Mouse (Mus musculus) embryonic facial prominence, embryonic 15.5 days (tissue): Measurements from ENCODE around the gene Astn2. TPM values are rescaled to one million over a fixed set of nuclear protein-coding genes. Genes with fewer than 3 reads are reported as not detected.

ENCODE experiments used
- ATAC-seq: fragments of 200-750 bp; cut with Nextera tagmentation; 2 replicates; pipeline ENCODE4 v1.8.0; 2017; ENCODE audit warnings: low read depth, moderate TSS enrichment; ENCODE audit not compliant: insufficient number of reproducible peaks, low FRiP score, low TSS enrichment
- H3K27ac ChIP-seq: fragments of 300-500 bp; sonication (generic); replicated peaks from 2 replicates; pipeline ENCODE4 v1.5.1; 2015; ENCODE audit warnings: mild to moderate bottlenecking, inconsistent platforms
- H3K27me3 ChIP-seq: fragments of 300-500 bp; sonication (generic); 2 replicates; pipeline ENCODE4 v1.6.1; 2015; ENCODE audit warnings: inconsistent platforms
- H3K36me3 ChIP-seq: fragments of 300-500 bp; sonication (generic); 2 replicates; pipeline ENCODE4 v1.6.1; 2015; ENCODE audit warnings: mild to moderate bottlenecking, inconsistent platforms
- H3K4me1 ChIP-seq: fragments of 300-500 bp; sonication (generic); 2 replicates; pipeline ENCODE4 v1.6.1; 2015; ENCODE audit warnings: inconsistent platforms
- H3K4me2 ChIP-seq: fragments of 300-500 bp; sonication (generic); replicated peaks from 2 replicates; pipeline ENCODE4 v1.6.1; 2015; ENCODE audit warnings: mild to moderate bottlenecking, inconsistent platforms
- H3K4me3 ChIP-seq: fragments of 300-500 bp; sonication (generic); replicated peaks from 2 replicates; pipeline ENCODE4 v1.5.1; 2015; ENCODE audit warnings: mild to moderate bottlenecking, inconsistent platforms
- H3K9ac ChIP-seq: fragments of 300-500 bp; sonication (generic); 2 replicates; pipeline ENCODE4 v1.6.1; 2015; ENCODE audit warnings: inconsistent platforms
- H3K9me3 ChIP-seq: fragments of 300-500 bp; sonication (generic); replicated peaks from 2 replicates; pipeline ENCODE4 v1.6.1; 2016; ENCODE audit warnings: inconsistent platforms
- WGBS: fragments of 180-500 bp; shearing (Covaris S2); methylation state at CpG from one replicate; pipeline ENCODE4 v1.1.7; 2015; 5-methylcytosine and 5-hydroxymethylcytosine counted together
- polyA plus RNA-seq: library from polyadenylated mRNA; unstranded; fragments of >200 nt; fragmentation: Nextera tagmentation; extraction: Ambion mirVana; gene quantifications from 2 replicates; pipeline ENCODE4 v1.2.1, GENCODE M21; 2015

The Astn2 gene
- polyA plus RNA-seq, 1 experiment from 2014 or later = 1.6 TPM

DNA sequence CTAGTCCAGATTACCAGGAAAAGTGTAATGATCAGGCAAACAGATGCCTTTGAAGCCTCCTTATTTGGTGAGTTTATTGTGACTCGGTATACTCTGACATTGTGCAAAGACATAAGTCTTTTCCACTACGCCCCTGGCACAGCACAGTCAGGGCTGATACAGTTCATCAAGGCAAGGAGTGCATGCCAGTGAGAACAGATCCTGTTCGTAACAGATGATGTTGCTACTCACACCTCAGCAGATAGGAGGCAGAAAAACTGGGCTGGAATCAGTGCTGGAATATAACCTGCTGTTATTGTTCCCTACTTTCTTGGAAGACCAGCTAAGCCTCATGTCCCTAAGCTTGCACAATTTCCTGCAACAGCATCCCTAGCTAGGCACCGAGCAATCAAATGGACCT is 565.6 kb downstream of the Astn2 start:
- no peak for ATAC-seq
- Histone ChIP-seq H3K36me3 (no peaks in the 10 kb centered on the region), H3K4me2 (no peak overlapping the region), H3K4me1 (no peaks in the 10 kb centered on the region), H3K9ac (no peak overlapping the region), H3K27me3 (no peaks in the 10 kb centered on the region), H3K4me3 (no peak overlapping the region), H3K9me3 (no peaks in the 10 kb centered on the region), H3K27ac (no peak overlapping the region)
- WGBS = 79% methylated on average over 4 of the region's 4 CpGs

DNA sequence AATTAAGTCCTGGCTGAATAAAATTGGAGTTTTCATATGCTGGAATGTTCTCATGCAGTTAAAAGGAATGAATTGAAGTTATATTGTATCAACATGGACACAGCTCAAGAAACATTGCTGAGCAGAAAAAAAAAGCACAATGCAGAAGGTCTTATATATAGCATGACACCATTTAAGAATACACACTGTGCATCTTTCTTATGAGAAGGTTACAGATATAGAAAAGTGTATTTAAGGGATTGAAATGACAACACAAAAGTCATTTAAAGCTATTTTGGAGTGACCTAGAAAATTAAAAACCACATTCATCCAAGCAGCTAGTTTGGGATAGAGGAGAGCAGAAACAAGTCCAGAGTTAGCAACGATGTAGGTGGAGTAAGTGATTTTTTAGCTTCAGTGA is 571.4 kb downstream of the Astn2 start:
- Histone ChIP-seq H3K27ac (no peak overlapping the region), H3K9me3 (no peaks in the 10 kb centered on the region), H3K4me1 (no peaks in the 10 kb centered on the region), H3K4me3 (no peak overlapping the region), H3K27me3 (no peaks in the 10 kb centered on the region), H3K4me2 (no peak overlapping the region), H3K9ac (no peak overlapping the region), H3K36me3 (no peaks in the 10 kb centered on the region)
- ATAC-seq = no peak
- 91% methylated on average over 1 of the region's 1 CpGs for WGBS

DNA sequence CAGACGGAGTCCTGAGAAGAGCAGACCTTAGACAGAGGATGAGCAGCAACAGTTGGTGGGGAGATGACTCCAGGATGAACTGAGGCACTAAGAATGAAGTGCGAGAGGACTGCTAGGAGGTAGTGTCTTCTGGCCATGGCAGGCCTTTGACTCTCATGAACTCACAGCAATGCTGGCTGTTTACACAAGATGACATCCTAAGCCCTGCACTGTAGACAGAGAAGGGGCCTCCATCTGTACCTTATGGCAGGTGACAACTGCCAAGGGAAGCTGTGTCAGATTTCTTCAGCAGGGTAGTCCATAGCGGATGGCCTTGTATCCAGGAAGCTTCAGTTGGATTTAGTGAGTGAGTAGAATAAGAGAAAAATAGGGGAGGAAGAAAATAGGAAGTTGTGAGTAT is 572.5 kb downstream of the Astn2 start:
- Histone ChIP-seq H3K36me3 (no peaks in the 10 kb centered on the region), H3K4me2 (no peak overlapping the region), H3K27me3 (no peaks in the 10 kb centered on the region), H3K27ac (no peak overlapping the region), H3K9ac (no peak overlapping the region), H3K4me1 (no peaks in the 10 kb centered on the region), H3K4me3 (no peak overlapping the region), H3K9me3 (no peaks in the 10 kb centered on the region)
- 74% methylated on average over 3 of the region's 3 CpGs for WGBS
- no peak for ATAC-seq

DNA sequence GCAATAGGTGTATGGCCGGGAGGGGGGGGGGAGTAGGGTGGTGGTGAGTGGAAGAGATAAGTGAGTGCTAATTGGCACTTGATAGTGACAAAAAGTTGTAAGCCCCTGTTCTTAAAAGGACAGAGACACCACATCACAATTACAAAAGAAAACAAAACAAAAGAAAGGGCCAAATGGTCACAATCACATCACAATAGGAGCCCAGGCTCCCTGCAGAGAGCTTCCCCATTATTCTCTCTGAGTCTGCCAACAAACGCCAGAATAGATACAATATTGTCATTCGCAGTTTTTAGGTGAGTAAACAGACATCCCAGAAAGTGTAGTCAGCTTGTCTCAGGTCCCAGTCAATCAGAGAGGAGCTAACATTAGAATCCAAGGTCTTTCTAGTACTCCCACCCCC is 573.9 kb downstream of the Astn2 start:
- 17% methylated on average over 3 of the region's 3 CpGs for WGBS
- ATAC-seq = no peak
- Histone ChIP-seq H3K4me1 (no peaks in the 10 kb centered on the region), H3K27ac (no peak overlapping the region), H3K9me3 (no peaks in the 10 kb centered on the region), H3K4me3 (no peak overlapping the region), H3K36me3 (no peaks in the 10 kb centered on the region), H3K9ac (no peak overlapping the region), H3K27me3 (no peaks in the 10 kb centered on the region), H3K4me2 (no peak overlapping the region)

DNA sequence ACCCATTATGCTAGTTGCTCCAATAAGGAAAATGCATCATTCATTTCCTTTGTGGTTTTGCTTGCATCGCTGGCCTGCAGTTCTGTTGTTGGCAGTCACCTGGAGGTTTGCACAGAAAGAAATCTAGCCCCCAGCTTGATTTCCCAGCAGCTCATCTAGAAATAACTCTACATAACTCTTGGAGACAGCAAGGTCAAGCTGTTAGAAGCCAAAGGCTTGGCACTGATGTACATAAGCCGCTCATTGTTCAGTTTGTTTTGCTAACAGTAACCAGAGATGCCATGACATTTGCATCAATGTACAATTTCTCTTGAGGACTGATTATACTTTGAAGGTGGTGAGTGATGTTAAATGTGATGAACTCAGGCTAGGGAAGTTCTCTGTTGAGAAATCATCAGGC is 583.3 kb downstream of the Astn2 start:
- no peaks in the 10 kb centered on the region for H3K4me1 ChIP-seq
- no peak; the same call in 1 of the 2 replicates for ATAC-seq
- no peak overlapping the region for H3K27ac ChIP-seq
- 39% methylated on average over 2 of the region's 2 CpGs for WGBS
- no peaks in the 10 kb centered on the region for H3K9me3 ChIP-seq
- H3K4me2 ChIP-seq = no peak overlapping the region
- no peak overlapping the region for H3K9ac ChIP-seq
- no peak overlapping the region for H3K4me3 ChIP-seq
- no peaks in the 10 kb centered on the region for H3K36me3 ChIP-seq
- no peaks in the 10 kb centered on the region for H3K27me3 ChIP-seq

DNA sequence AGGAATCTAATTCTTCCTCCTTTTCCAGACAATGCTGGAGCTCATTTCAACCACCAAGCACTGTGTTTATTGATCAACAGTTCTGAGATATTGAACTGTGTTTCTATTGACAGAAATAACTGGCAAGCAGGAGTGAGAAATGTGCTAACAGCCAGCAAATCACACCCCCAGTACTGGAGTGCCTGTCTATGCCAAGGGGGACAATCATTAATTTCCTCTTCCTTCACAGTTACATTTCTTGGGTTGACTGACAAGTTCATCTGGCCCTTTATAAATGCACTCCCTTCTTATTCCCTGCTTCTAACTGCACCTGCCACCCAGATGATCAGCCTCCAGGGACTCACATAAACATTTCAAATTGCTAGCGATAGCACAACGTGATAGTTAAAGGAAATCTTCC is 584.2 kb downstream of the Astn2 start:
- H3K9me3 ChIP-seq = no peaks in the 10 kb centered on the region
- no peak overlapping the region for H3K27ac ChIP-seq
- H3K36me3 ChIP-seq = no peaks in the 10 kb centered on the region
- no peak overlapping the region for H3K9ac ChIP-seq
- no peak for ATAC-seq
- H3K4me3 ChIP-seq = no peak overlapping the region
- no peaks in the 10 kb centered on the region for H3K4me1 ChIP-seq
- WGBS = 48% methylated on average over 2 of the region's 2 CpGs
- H3K27me3 ChIP-seq = no peaks in the 10 kb centered on the region
- no peak overlapping the region for H3K4me2 ChIP-seq

DNA sequence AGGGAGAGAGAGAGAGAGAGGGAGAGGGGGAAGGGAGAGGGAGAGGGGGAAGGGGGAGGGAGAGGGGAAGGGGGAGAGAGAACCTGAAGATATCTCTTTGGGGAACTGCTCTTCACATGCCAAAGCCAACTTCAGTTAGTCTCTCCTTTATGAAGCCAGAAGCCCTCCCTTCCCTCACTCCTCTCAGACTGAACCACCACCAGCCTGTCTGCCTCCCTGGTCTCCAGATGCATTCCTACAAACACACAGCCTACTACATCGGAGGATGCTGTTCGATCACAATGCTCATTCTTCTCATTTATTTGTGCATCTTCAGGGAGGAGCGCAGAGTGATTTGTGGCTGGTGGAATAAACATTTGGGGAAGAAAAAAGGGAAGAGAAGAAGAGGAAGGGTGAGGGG is 584.6 kb downstream of the Astn2 start:
- no peaks in the 10 kb centered on the region for H3K9me3 ChIP-seq
- no peaks in the 10 kb centered on the region for H3K36me3 ChIP-seq
- no peaks in the 10 kb centered on the region for H3K4me1 ChIP-seq
- no peak overlapping the region for H3K9ac ChIP-seq
- H3K27me3 ChIP-seq = no peaks in the 10 kb centered on the region
- H3K4me3 ChIP-seq = no peak overlapping the region
- H3K4me2 ChIP-seq = no peak overlapping the region
- no peak overlapping the region for H3K27ac ChIP-seq
- no peak for ATAC-seq
- 38% methylated on average over 3 of the region's 3 CpGs for WGBS

DNA sequence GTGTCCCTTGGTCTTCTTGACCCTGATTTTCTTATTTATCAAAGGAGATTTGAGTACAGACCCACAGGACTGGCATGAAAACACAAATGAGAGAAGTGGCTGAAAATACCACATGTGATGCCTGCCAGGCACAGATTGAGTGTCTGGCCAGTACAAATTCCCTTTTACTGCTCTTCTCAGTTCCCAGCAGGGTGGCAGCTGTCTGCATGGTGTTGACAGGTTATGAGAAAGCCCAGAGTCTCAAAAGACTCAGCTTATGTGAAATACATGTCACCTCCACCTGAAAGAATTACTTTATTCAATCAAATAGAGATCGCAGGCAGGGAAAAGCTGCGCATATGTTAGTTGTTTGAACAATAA is 590.3 kb downstream of the Astn2 start:
- Histone ChIP-seq H3K4me3 (no peak overlapping the region), H3K4me2 (no peak overlapping the region), H3K36me3 (no peaks in the 10 kb centered on the region), H3K4me1 (no peaks in the 10 kb centered on the region), H3K9ac (no peak overlapping the region), H3K9me3 (no peaks in the 10 kb centered on the region), H3K27me3 (no peaks in the 10 kb centered on the region), H3K27ac (no peak overlapping the region)
- WGBS = 88% methylated on average over 2 of the region's 2 CpGs
- no peak for ATAC-seq

DNA sequence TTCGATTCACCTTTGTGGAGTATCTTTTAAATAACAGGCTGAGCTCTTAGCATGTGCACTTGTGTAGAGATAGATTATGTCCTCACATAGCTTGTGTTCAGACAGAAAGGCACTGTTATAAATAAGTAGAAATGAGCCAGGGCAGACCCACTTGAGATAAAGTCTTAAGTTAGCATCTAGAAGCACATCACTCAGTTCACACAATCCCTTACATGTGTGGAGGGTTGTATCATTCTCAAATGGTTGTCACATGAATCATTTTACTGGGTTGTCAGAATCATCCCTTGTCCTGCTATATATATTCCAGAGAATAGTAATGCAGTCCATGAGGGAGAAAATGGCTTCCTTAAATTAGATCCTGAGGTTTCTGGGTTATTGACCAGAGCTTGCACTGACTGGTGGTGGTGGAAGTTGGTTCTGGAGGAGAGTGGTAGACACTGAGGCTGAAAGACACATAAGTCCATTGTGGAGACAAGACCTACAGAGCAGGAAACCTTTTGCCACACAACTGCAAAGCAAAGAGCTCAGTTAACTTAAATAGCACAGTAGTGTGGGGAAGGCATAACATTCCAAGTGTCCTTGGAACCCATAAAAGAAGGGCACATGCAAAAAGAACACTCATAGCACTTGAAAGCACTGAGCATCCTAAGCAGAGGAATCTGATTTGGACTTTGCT is 590.8 kb downstream of the Astn2 start:
- Histone ChIP-seq H3K27ac (no peak overlapping the region), H3K27me3 (no peaks in the 10 kb centered on the region), H3K9ac (no peak overlapping the region), H3K36me3 (no peaks in the 10 kb centered on the region), H3K9me3 (no peaks in the 10 kb centered on the region), H3K4me2 (no peak overlapping the region), H3K4me1 (no peaks in the 10 kb centered on the region), H3K4me3 (no peak overlapping the region)
- no peak for ATAC-seq
- 97% methylated on average over 1 of the region's 1 CpGs for WGBS

DNA sequence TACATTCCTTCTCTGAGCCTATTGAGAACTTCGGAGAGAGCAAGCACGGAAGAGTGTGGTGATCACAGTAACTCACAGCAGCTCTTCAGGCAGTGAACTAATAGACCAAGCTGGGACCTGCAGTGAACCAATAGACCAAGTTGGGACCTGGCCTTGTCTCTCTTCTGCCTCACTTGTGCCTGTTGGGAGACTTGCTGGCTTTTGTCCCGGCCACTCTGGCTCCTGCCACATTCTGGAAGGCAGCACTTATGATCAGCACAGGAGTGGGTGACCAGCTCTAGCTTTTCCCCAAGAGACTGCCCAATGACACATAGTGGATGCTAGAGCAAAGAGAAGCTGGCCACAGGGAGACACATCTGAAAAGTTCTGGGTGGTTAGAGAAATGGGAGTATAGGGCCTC is 597.1 kb downstream of the Astn2 start:
- no peak for ATAC-seq
- no peaks in the 10 kb centered on the region for H3K9me3 ChIP-seq
- no peak overlapping the region for H3K9ac ChIP-seq
- H3K36me3 ChIP-seq = no peaks in the 10 kb centered on the region
- no peaks in the 10 kb centered on the region for H3K4me1 ChIP-seq
- WGBS = 84% methylated on average over 3 of the region's 3 CpGs
- no peaks in the 10 kb centered on the region for H3K27me3 ChIP-seq
- no peak overlapping the region for H3K4me3 ChIP-seq
- H3K4me2 ChIP-seq = no peak overlapping the region
- no peak overlapping the region for H3K27ac ChIP-seq

DNA sequence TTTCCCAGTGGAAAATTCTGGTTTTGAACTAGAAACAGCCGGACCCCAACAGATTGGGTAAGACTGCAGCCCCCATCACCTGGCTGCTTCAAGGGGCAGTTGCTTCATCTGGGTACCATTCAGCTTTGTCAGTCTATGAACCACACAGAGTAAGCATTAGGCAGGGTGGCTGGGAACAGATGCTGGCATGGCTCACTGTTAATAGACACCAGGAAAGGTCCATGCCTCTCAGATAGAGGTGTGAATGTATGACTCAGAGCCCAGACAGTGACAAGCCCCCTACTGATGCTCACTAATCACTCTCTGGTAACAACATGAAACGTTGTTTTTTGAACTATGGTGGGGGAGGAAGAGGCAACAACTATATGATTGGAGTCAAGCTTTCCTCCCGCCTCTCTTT is 603.2 kb downstream of the Astn2 start:
- Histone ChIP-seq H3K27me3 (no peaks in the 10 kb centered on the region), H3K9ac (no peak overlapping the region), H3K36me3 (no peaks in the 10 kb centered on the region), H3K4me1 (no peaks in the 10 kb centered on the region), H3K27ac (no peak overlapping the region), H3K4me2 (no peak overlapping the region), H3K9me3 (no peaks in the 10 kb centered on the region), H3K4me3 (no peak overlapping the region)
- 67% methylated on average over 3 of the region's 3 CpGs for WGBS
- no peak for ATAC-seq

DNA sequence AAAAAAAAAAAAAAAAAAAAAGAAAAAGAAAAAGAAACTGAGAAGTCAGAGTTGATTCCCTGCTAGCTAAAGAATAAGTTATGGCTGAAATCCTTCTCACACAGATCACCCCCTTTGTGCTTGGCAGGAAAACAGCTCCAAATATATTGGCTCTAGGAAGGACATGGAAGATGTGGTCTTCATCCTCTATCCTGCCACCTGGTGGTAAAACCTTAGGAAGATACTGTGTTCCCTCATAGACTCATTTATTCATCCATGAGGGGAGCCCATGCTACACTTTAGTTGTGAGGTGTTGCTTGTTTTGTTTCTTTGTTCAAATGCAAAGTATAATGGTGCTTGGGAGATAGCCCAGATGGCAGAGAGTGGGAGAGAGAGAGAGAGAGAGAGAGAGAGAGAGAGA is 613.4 kb downstream of the Astn2 start:
- H3K4me1 ChIP-seq = no peaks in the 10 kb centered on the region
- no peaks in the 10 kb centered on the region for H3K36me3 ChIP-seq
- H3K9me3 ChIP-seq = no peaks in the 10 kb centered on the region
- ATAC-seq = no peak
- H3K27me3 ChIP-seq = no peaks in the 10 kb centered on the region
- H3K9ac ChIP-seq = no peak overlapping the region
- H3K4me3 ChIP-seq = no peak overlapping the region
- no peak overlapping the region for H3K4me2 ChIP-seq
- H3K27ac ChIP-seq = no peak overlapping the region
